Mouse (Mus musculus) erythroblast, embryonic 14.5 days (primary cell): ENCODE measurements around the gene Msto1.
"Not testable (repeated sequence)": the region's sequence is repeated elsewhere in the genome, so short reads cannot be mapped to it uniquely, and the experiment has no call there.

Experiments
- GATA1 ChIP-seq: IDR thresholded peaks from 2 replicates; pipeline ENCODE4 v1.6.1; 2012; ENCODE audit warnings: low read length, inconsistent platforms, mixed read lengths
- TAL1 ChIP-seq: IDR thresholded peaks from 3 replicates; pipeline ENCODE4 v1.6.1; 2012; ENCODE audit warnings: low read length, inconsistent platforms, mixed read lengths

DNA sequence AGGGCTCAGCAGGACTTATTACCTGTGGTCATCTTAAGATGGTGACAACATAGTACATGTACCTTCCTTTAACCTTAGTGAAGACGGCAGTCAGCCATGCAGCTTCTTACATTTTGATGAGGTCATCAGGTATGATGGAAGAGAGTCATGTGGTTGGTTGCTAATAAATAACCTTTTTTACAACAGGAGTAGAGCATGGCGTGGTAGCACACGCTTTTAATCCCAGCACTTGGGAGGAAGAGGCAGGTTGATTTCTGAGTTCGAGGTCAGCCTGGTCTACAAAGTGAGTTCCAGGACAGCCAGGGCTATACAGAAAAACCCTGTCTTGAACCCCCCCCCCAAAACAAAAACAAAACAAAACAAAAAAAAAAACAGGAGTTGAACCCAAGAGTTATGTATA lies 31.3 kb downstream of the Msto1 start:
- TF ChIP-seq TAL1, GATA1: not testable (repeated sequence)
